Mouse (Mus musculus): Measurements from ENCODE around the gene Mylk. TPM values are rescaled to one million over a fixed set of nuclear protein-coding genes. Genes with fewer than 3 reads are reported as not detected.

Mylk gene
- polyA plus RNA-seq, 1 experiment = 90.1 TPM

DNA sequence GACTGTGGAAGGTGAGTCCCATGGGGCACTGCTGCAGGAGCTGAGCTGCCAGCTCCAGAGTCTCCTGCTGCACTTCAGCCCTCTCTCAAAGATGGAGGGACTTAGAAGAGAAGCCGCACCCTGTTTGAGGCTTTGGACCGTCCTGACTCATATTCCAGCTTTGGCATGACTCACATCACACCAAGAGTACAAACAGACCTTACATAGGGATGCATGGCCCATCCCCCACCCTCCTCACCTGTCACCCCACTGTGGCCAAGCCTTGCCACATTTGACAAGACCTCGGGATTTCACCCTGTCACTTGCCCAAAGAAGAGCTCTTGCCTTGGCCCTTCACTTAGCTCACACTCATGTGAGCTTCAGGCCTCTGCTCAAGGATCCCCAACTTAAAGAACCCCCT lies 115.8 kb downstream of the Mylk start:
- peaks cover 89% of the 10 kb centered on the region for H3K36me3 ChIP-seq (replicated peaks; ENCODE audit: low read length)
- H3K27me3 ChIP-seq (replicated peaks) = no peaks in the 10 kb centered on the region
- H3K9me3 ChIP-seq = no peaks in the 10 kb centered on the region
- H3K4me1 ChIP-seq = peaks cover 56% of the 10 kb centered on the region
- no peak overlapping the region for H3K4me3 ChIP-seq (replicated peaks)
- no peak for TF ChIP-seq FLI1 (IDR thresholded peaks at IDR 0.05; ENCODE audit: low read length)
- no peak for TF ChIP-seq GATA1 (IDR thresholded peaks at IDR 0.05; ENCODE audit: borderline replicate concordance, low read length)

DNA sequence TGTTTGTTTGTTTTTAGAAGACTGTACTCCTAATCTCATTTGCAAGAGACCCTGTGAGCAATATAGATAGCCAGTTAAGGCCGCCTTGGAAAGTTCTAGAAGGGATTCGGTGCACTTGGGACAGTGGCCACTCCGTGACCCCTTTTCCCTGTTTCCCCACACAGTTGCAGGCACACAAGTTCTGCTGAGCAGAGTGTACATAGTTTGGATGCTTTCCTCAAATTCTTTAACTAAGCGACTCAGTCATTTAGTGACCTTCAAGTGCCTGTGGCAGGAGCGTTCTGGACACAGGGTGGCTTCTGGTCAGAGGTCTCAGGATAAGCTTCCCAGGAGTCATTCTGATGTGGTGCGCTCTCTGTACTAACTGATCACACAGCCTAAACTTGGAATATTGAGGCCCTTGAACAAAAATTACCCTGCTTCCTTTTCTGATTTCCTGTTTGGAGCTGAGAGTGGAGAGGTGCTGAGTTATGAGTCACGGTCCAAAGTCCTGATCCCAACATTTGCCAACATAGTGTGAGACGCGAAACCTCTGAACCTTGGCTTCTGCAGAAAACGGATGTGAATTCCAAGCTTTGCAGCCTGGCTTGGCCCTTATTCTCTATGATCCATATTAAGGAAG lies 116.8 kb downstream of the Mylk start:
- Histone ChIP-seq H3K4me3 (replicated peaks) (no peak overlapping the region), H3K36me3 (replicated peaks; ENCODE audit: low read length) (peaks cover 84% of the 10 kb centered on the region), H3K27me3 (replicated peaks) (no peaks in the 10 kb centered on the region), H3K9me3 (no peaks in the 10 kb centered on the region), H3K4me1 (peaks cover 56% of the 10 kb centered on the region)
- TF ChIP-seq GATA1 (IDR thresholded peaks at IDR 0.05; ENCODE audit: borderline replicate concordance, low read length) (no peak), FLI1 (IDR thresholded peaks at IDR 0.05; ENCODE audit: low read length) (no peak)

DNA sequence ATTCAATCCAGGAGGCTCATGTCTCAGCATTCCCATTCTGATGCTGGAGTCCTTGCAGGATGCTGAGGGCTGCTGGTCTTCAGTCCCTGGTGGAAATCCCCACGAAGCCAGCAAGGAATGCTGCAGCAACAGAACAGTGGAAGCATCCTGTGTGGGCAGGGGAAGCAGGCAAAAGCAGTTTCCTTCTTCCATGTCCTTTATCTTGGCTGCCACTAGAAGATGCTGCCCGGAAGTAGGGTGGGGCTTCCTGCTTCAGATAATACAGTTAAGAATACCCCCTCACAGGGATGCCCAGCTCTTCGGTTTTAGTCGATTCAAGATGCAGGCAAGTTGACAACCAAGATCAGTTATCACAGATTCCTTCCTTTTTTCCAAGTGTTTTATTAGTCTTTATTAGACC lies 120.4 kb downstream of the Mylk start:
- H3K4me3 ChIP-seq (replicated peaks) = no peak overlapping the region
- peaks cover 37% of the 10 kb centered on the region for H3K4me1 ChIP-seq
- no peaks in the 10 kb centered on the region for H3K9me3 ChIP-seq
- H3K27me3 ChIP-seq (replicated peaks) = no peaks in the 10 kb centered on the region
- TF ChIP-seq GATA1 (IDR thresholded peaks at IDR 0.05; ENCODE audit: borderline replicate concordance, low read length) = no peak
- TF ChIP-seq FLI1 (IDR thresholded peaks at IDR 0.05; ENCODE audit: low read length) = no peak
- H3K36me3 ChIP-seq (replicated peaks; ENCODE audit: low read length) = peaks cover 84% of the 10 kb centered on the region

DNA sequence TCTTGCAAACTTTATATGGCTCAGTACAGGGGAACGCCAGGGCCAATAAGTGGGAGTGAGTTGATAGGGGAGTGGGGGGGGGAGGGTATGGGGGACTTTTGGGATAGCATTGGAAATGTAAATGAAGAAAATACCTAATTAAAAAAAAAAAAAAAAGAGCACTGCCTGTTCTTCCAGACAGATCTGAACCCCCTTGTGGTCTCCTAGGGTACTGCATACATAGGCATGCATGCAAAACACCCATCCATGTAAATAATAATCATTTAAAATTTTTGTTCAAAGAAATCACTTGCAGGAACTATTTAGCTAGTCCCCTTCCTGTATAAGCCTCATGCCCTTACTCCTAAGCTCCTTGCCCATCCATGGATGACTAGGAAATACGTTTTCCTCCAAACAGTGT lies 122.2 kb downstream of the Mylk start:
- Histone ChIP-seq H3K36me3 (replicated peaks; ENCODE audit: low read length) (peaks cover 82% of the 10 kb centered on the region), H3K4me1 (peaks cover 33% of the 10 kb centered on the region), H3K4me3 (replicated peaks) (no peak overlapping the region), H3K9me3 (no peaks in the 10 kb centered on the region), H3K27me3 (replicated peaks) (no peaks in the 10 kb centered on the region)
- TF ChIP-seq FLI1 (IDR thresholded peaks at IDR 0.05; ENCODE audit: low read length) (no peak), GATA1 (IDR thresholded peaks at IDR 0.05; ENCODE audit: borderline replicate concordance, low read length) (no peak)

DNA sequence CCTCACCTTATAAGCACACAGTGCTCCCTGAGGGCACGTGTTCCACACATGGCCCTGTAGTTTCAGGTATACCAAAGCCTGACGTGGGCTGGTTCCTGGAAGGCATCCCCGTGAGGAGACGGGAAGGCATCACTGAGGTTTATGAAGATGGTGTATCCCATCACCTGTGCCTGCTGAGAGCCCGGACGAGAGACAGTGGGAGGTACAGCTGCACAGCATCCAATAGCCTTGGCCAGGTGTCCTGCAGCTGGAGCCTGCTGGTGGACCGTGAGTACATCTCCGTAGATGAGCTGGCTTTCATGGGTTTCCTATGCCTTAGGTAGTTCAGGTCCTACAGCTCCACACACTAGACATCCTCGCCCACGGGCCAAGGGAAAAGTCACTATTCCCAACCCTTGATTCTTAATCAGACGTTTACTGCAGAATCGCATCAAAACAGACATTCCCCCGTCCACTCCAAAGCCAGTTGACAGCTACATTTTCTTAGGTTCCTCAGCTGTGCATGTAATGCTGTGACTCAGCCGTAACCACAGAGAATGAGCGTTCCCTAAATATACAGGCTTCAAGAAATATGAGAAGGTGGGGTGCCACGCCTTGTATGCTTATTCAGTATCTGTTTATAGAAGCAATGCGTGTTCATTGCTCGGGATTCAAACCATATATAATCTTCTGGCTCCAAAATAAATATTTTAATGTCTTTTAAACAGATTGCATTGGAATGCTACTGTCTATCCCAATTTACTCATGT lies 135.2 kb downstream of the Mylk start:
- H3K27me3 ChIP-seq (replicated peaks) = no peaks in the 10 kb centered on the region
- TF ChIP-seq FLI1 (IDR thresholded peaks at IDR 0.05; ENCODE audit: low read length) (no peak), GATA1 (IDR thresholded peaks at IDR 0.05; ENCODE audit: borderline replicate concordance, low read length) (no peak)
- peaks cover 11% of the 10 kb centered on the region for H3K9me3 ChIP-seq
- H3K36me3 ChIP-seq (replicated peaks; ENCODE audit: low read length) = peaks cover 92% of the 10 kb centered on the region
- no peak overlapping the region for H3K4me3 ChIP-seq (replicated peaks)
- H3K4me1 ChIP-seq = peaks cover 56% of the 10 kb centered on the region

DNA sequence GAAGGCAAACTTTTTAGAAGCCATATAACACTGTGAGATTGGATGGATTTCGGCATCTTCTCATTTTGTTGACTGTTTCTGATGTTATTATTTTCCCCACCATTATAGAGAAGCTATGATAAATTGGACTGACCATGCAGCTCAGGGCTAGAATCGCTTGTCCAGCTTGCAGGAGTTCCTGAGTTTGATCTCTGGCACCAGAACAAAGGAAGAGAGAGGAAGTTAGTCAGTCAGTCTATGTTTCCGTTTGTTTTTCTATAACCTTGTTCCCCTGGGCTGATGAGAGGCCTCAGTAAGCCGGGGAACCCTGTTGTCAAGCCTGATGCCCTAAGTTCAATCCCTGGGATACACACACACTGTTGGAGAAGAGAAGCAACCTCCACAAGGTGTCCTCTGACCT lies 135.8 kb downstream of the Mylk start:
- Histone ChIP-seq H3K27me3 (replicated peaks) (no peaks in the 10 kb centered on the region), H3K4me3 (replicated peaks) (no peak overlapping the region), H3K36me3 (replicated peaks; ENCODE audit: low read length) (peaks cover 92% of the 10 kb centered on the region), H3K9me3 (peaks cover 17% of the 10 kb centered on the region), H3K4me1 (peaks cover 55% of the 10 kb centered on the region)
- TF ChIP-seq FLI1 (IDR thresholded peaks at IDR 0.05; ENCODE audit: low read length) (no peak), GATA1 (IDR thresholded peaks at IDR 0.05; ENCODE audit: borderline replicate concordance, low read length) (no peak)

DNA sequence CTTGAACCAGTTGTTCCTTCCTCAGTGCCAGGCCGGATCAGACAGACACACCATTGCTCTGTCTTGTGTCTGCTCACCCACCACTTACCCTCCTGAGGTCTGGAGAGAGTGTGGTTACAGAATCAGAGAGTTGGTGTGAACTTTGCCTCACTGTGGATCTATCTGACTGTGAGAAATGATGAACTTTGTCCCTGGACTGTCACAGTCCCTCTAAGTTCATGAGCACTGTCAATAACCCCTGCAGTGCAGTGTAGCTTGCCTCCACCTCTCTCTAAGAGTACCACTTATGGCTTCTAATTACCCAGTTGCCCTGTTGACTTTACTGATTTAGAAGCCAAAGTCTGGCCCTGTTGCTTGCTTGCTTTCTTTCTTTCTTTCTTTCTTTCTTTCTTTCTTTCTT lies 142.0 kb downstream of the Mylk start:
- Histone ChIP-seq H3K4me1 (peaks cover 19% of the 10 kb centered on the region), H3K36me3 (replicated peaks; ENCODE audit: low read length) (peaks cover 51% of the 10 kb centered on the region), H3K9me3 (peaks cover 25% of the 10 kb centered on the region), H3K27me3 (replicated peaks) (no peaks in the 10 kb centered on the region), H3K4me3 (replicated peaks) (no peak overlapping the region)
- no peak for TF ChIP-seq FLI1 (IDR thresholded peaks at IDR 0.05; ENCODE audit: low read length)
- no peak for TF ChIP-seq GATA1 (IDR thresholded peaks at IDR 0.05; ENCODE audit: borderline replicate concordance, low read length)

DNA sequence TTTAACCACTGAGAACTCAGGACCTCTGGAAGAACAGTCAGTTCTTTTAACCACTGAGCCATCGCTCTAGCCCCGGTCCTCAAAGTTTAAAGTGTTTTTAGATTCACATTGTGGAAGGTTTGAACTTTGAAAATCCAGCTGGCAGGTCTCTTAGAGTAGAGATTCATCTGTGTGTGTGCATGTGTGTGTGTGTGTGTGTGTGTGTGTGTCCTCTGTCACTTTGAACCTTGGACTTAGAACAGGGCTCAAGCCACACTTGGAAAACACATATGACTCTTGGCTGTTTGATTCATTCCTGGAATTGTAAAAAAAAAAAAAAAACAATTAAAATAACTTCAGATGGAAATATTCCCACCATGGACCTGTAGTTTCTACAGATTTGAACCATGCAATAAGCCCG lies 149.0 kb downstream of the Mylk start:
- no peak for TF ChIP-seq GATA1 (IDR thresholded peaks at IDR 0.05; ENCODE audit: borderline replicate concordance, low read length)
- no peak for TF ChIP-seq FLI1 (IDR thresholded peaks at IDR 0.05; ENCODE audit: low read length)

DNA sequence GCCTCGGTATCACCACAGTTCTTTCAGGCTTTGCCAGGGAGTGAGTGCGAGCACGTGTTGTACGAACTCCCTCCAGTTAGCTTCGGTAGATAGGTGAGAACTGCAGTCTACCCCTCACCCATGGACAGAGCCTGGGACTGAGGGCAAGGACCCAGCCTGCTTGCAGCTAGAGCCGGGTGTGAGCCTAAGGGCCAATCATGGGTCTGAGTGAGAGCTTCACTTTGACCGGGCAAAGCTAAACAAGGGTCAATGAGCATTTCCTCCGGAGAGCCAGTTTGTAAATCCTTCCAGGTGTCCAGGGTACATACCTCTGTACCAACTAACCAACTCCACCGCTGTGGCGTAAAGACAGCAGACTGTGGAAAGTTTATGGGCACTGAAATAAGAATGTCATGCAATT lies 150.9 kb downstream of the Mylk start:
- H3K27me3 ChIP-seq (replicated peaks) = no peaks in the 10 kb centered on the region
- no peak overlapping the region for H3K4me3 ChIP-seq (replicated peaks)
- TF ChIP-seq FLI1 (IDR thresholded peaks at IDR 0.05; ENCODE audit: low read length) = no peak
- TF ChIP-seq GATA1 (IDR thresholded peaks at IDR 0.05; ENCODE audit: borderline replicate concordance, low read length) = no peak
- H3K36me3 ChIP-seq (replicated peaks; ENCODE audit: low read length) = peaks cover 51% of the 10 kb centered on the region
- peaks cover 23% of the 10 kb centered on the region for H3K4me1 ChIP-seq
- H3K9me3 ChIP-seq = no peaks in the 10 kb centered on the region

More for the DNA sequence above, 149.0 kb downstream of the Mylk start:
- Histone ChIP-seq H3K36me3 (replicated peaks; ENCODE audit: low read length) (peaks cover 32% of the 10 kb centered on the region), H3K27me3 (replicated peaks) (no peaks in the 10 kb centered on the region), H3K4me1 (peaks cover 5% of the 10 kb centered on the region), H3K4me3 (replicated peaks) (no peak overlapping the region), H3K9me3 (no peaks in the 10 kb centered on the region)

DNA sequence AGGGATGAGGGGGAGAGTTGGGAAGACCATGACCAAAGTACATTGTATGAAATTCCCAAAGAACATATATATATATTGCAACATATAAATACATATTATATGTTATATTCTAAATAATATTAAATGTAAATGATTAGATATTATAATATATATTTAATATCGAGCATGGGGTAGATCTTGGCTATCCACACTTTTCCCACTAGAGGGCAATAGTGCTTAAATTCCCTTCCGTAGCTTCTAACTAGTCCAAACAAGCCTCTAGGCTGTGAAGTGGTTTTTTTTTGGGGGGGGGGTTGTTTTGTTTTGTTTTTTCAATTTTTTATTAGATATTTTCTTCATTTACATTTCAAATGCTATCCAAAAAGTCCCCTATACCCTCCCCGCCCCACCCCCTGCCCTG lies 152.0 kb downstream of the Mylk start:
- Histone ChIP-seq H3K27me3 (replicated peaks) (no peaks in the 10 kb centered on the region), H3K4me1 (peaks cover 34% of the 10 kb centered on the region), H3K36me3 (replicated peaks; ENCODE audit: low read length) (peaks cover 59% of the 10 kb centered on the region), H3K9me3 (no peaks in the 10 kb centered on the region), H3K4me3 (replicated peaks) (no peak overlapping the region)
- TF ChIP-seq GATA1 (IDR thresholded peaks at IDR 0.05; ENCODE audit: borderline replicate concordance, low read length) (no peak), FLI1 (IDR thresholded peaks at IDR 0.05; ENCODE audit: low read length) (no peak)

Data from megakaryocyte, embryonic 14.5 days (primary cell).